Mouse (Mus musculus): Measurements from ENCODE around the gene Zfp709. TPM values are rescaled to one million over a fixed set of nuclear protein-coding genes. Genes with fewer than 3 reads are reported as not detected.

Gene Zfp709
- polyA plus RNA-seq (2014; fragmentation: Illumina TruSeq; extraction: RNeasy Lipid Tissue Mini Kit (QIAGEN cat#74804); ENCODE audit: low read depth, low replicate concordance) = 5.6 TPM

DNA sequence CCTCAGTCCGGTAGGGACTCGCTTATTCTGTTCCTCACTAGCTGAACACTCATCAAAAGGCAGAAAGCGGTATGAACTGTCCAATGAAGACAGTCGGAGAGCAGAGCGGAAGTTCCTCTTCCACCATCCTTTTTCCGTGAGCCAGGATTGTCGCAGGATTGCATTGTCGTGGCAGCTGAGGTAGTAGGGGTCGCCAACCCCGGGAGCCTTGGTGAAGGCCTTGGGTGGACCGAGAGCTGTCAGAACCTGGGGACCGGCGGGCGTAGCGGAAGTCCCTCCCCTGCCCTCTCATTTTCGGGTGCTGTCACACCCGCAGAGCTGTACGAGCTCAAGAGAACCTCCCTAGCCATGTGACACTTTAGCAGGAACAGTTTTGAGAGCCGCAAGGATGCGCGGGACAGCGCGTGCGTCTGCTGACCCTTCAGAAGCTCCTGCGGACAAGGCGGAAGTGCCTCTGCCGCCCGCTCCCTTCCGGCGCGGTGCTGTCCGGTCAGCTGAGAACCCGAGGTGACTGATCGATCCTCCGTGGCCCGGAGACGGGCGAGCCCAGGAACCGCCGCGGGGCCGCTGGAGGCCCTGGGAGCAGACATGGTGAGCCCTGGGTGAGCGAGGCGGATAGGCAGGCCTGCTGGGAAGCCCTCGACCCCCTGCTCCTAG, at the start of gene Zfp709:
Gene Zfp709, plus strand, starts transcription at position 402 of the 657 bp plus-strand sequence.

DNA sequence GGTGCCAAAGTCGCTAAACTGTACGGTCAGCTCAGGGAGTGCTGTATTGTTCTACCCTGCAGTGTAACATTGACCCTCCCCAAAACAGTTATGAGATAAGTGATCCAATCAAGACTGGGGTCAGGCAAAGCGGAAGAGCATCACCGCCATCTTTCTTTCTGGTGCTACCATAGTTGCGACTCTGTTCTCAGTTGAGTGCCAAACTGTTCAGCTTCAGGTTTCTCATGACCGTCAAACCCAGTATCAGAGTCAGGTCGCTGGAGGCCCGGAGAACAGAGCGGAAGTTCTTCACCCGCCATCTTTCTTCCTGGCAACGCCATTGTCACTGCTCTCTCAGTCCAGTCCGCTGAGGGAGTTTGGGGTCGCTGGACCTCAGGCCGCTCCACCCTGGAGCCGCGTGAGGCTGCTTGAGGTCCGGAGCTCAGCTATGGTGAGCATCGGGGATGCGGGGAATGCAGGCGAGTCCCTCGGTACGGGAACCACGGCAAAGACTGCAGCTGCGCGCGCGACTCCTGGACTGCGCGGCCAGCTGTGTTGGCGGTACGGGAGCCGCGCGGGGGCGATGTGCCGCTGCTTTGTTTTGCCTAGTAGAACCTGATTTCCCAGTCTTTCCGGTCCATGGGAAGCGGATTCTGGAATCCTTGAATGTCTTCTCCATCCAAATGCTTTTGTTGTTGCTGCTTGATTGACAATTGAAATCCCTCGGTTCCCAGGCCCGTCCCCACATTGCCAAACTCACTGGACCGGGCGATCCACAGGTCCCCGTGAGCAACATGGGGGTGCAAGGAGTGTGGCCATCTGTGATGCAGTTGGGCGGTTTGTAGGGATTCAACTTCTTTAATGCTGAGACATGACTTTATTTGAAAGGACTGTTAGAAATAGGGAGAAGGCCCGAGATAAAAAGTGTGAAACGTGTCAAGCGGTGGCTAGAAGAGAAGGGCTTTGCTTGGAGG, 26.8 kb downstream of the Zfp709 start, which contains the start of the genes Zfp882 and Zfp617:
Gene Zfp882, plus strand, starts transcription at position 300 of the 953 bp plus-strand sequence.
Gene Zfp617, plus strand, starts transcription at position 327 of the 953 bp plus-strand sequence.

Other genes starting within 250 kb of the Zfp709 start
- gene Unc13a, start 210.3 kb upstream of the Zfp709 start, polyA plus RNA-seq (2014; fragmentation: Illumina TruSeq; extraction: RNeasy Lipid Tissue Mini Kit (QIAGEN cat#74804); ENCODE audit: low read depth, low replicate concordance) = 0.04 TPM
- 0.06 TPM for gene Jak3, start 205.7 kb upstream of the Zfp709 start, polyA plus RNA-seq (2014; fragmentation: Illumina TruSeq; extraction: RNeasy Lipid Tissue Mini Kit (QIAGEN cat#74804); ENCODE audit: low read depth, low replicate concordance)
- 108 TPM for gene Insl3, start 192.8 kb upstream of the Zfp709 start, polyA plus RNA-seq (2014; fragmentation: Illumina TruSeq; extraction: RNeasy Lipid Tissue Mini Kit (QIAGEN cat#74804); ENCODE audit: low read depth, low replicate concordance)
- 0.13 TPM for gene B3gnt3, start 180.2 kb upstream of the Zfp709 start, polyA plus RNA-seq (2014; fragmentation: Illumina TruSeq; extraction: RNeasy Lipid Tissue Mini Kit (QIAGEN cat#74804); ENCODE audit: low read depth, low replicate concordance)
- gene Fcho1, start 156.3 kb upstream of the Zfp709 start, polyA plus RNA-seq (2014; fragmentation: Illumina TruSeq; extraction: RNeasy Lipid Tissue Mini Kit (QIAGEN cat#74804); ENCODE audit: low read depth, low replicate concordance) = not detected
- 2.9 TPM for gene Zfp882, start 26.6 kb downstream of the Zfp709 start, polyA plus RNA-seq (2014; fragmentation: Illumina TruSeq; extraction: RNeasy Lipid Tissue Mini Kit (QIAGEN cat#74804); ENCODE audit: low read depth, low replicate concordance)
- gene Zfp617, start 26.6 kb downstream of the Zfp709 start, polyA plus RNA-seq (2014; fragmentation: Illumina TruSeq; extraction: RNeasy Lipid Tissue Mini Kit (QIAGEN cat#74804); ENCODE audit: low read depth, low replicate concordance) = 34.1 TPM
- gene Zfp961, start 69.0 kb downstream of the Zfp709 start, polyA plus RNA-seq (2014; fragmentation: Illumina TruSeq; extraction: RNeasy Lipid Tissue Mini Kit (QIAGEN cat#74804); ENCODE audit: low read depth, low replicate concordance) = 18.2 TPM
- gene Cyp4f18, start 127.6 kb downstream of the Zfp709 start, polyA plus RNA-seq (2014; fragmentation: Illumina TruSeq; extraction: RNeasy Lipid Tissue Mini Kit (QIAGEN cat#74804); ENCODE audit: low read depth, low replicate concordance) = not detected
- not detected for gene Olfr372, start 159.2 kb downstream of the Zfp709 start, polyA plus RNA-seq (2014; fragmentation: Illumina TruSeq; extraction: RNeasy Lipid Tissue Mini Kit (QIAGEN cat#74804); ENCODE audit: low read depth, low replicate concordance)
- not detected for gene Olfr373, start 201.2 kb downstream of the Zfp709 start, polyA plus RNA-seq (2014; fragmentation: Illumina TruSeq; extraction: RNeasy Lipid Tissue Mini Kit (QIAGEN cat#74804); ENCODE audit: low read depth, low replicate concordance)
- not detected for gene Olfr374, start 225.0 kb downstream of the Zfp709 start, polyA plus RNA-seq (2014; fragmentation: Illumina TruSeq; extraction: RNeasy Lipid Tissue Mini Kit (QIAGEN cat#74804); ENCODE audit: low read depth, low replicate concordance)

All from testis, adult 10 weeks (tissue).